Mouse (Mus musculus): Measurements from ENCODE around the gene Hcn2.

DNA sequence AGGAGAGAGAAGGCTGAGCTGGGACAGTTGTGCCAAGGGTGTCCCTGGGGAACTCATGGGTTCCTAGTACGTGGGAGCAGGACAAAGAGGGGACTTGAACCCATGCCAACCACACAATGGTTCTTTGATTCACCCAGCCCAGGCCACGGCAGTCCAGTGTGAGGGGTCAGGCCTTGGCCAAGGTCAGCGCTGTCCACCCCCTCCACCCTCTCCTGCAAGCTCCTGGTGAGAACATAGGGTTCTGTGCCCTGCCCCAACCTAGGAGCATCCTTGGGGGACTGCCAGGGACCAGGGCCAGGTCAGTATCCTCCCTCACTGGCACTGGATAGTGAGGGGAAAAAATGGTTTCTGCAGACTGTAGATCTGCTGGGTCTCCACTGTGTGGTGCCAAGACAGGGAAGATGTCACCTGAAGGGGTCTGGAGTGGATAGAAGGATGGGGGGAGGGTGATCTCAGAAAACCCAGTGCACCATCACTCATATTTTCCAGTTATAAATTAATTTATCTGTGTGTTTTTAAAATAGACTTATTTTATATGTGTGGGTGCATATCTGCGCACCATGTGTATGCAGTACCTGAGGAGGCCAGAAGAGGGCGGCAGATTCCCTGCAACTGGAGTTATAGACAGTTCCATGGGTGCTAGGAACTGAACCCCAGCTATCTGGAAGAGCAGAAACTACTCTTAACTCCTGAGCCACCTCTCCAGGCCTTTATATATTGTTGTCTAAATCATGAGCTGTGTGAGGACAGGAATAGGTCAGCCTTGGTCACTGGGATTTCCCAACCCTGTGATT is 58.2 kb downstream of the Hcn2 start:
- TF ChIP-seq POLR2A (IDR thresholded peaks at IDR 0.05; ENCODE audit: borderline replicate concordance, control insufficient read depth, low read depth, low read length) (no peak), CTCF (IDR thresholded peaks at IDR 0.05; ENCODE audit: control insufficient read depth, insufficient read depth, low read length) (peak; percentile 43; the same call in 1 of the 2 replicates)

Data from bone marrow, adult 2 months (tissue).